Mouse (Mus musculus): ENCODE data around the gene Igfbp6.

DNA sequence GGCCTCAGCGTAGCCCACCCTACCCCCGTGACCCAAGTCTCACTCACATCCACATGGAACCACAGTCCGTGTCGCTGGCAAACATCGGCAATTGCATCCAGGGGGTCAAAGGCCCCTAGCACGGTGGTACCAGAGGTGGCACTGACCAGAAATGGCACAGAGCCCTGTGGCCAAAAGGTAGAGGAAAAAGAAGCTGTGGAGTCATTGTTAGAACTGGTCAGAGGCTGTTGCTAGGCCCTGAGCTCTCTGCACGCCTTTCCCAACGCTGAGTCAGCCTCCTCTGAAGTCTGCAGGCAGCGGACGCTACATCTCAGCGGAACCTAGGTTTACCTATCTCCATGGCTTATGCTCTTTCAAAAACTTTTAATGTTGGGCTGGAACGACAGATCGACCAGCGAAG is 35.8 kb downstream of the Igfbp6 start:
- TF ChIP-seq CTCF (IDR thresholded peaks at IDR 0.05; ENCODE audit: control insufficient read depth, insufficient read depth, insufficient read length) (no peak), MAX (IDR thresholded peaks at IDR 0.05) (no peak), USF1 (IDR thresholded peaks at IDR 0.05; ENCODE audit: low read depth) (no peak), MYOD1 (IDR thresholded peaks at IDR 0.05; ENCODE audit: control insufficient read depth, insufficient read length, low read depth) (no peak), CEBPB (IDR thresholded peaks at IDR 0.05; ENCODE audit: low read depth) (no peak), MYOG (IDR thresholded peaks at IDR 0.05; ENCODE audit: control insufficient read depth, extremely low read depth, insufficient read length) (no peak)

All from C2C12 (cell line).